Mouse (Mus musculus): Measurements from ENCODE around the gene Ampd2.

The Ampd2 gene

DNA sequence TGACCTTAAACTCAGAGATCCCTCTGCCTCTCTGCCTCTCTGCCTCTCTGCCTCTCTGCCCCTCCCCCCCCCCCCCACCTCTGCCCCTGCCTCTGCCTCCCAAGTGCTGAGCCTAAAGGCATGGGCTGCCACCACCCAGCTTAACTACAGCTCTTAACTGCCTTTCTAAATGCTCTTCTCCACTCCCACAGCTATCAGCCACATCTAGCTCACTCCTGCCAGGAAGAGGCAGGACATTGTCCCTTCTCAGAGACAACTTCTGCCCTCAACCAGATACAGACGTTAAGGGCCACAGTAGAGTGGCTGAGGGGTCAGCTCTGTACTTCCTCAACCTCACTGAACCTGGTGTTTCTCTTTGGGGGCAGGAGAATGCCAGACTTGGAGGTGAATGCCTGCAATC is 17.6 kb downstream of the Ampd2 start:
- no peak for DNase-seq

DNA sequence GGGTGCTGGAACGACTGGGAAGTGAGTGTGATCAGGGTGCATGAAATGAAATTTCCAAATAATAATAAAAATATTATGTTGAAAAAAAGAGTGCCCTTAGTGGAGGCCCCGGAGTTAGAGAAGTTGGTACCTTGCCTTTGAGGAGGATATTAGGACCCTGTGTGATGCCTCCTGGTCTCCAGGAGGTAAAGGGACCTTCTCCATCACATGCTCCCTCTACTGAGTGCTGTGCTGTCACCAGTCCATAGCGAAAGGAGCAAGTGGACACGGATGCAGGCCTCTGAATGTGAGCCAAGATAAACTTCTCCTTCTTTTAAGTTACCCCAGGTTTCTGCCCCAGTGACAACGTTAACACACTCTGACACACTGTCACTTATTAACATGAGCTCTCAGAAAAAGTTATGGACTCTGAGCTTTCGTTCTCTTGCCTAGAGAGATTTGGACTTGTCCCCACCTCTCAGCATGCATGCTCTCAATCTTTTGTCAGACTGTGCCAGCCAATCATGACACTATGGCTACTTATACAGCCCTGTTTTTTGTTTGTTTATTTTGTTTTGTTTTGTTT is 19.0 kb downstream of the Ampd2 start:
- DNase-seq: peak; percentile 53 to 78

DNA sequence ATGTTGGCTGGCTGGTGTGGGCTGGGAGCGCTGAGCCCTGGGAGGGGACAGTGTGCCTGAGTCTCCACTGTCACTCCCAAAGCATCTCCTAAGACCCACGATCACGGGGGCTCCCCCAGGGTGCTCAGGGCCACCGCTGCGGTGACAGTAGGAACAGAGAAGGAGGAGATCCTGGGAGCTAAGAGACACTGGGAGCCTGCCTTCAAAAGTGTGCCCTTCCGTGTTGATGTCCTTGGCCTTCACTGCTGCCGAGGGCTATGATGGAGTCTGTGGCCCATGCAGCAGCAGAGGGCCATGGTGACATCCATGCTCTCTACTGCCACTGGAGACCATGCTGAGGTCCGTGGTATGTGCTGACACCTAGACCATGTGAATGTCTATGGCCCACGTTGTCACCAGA is 20.9 kb downstream of the Ampd2 start:
- DNase-seq: no peak

DNA sequence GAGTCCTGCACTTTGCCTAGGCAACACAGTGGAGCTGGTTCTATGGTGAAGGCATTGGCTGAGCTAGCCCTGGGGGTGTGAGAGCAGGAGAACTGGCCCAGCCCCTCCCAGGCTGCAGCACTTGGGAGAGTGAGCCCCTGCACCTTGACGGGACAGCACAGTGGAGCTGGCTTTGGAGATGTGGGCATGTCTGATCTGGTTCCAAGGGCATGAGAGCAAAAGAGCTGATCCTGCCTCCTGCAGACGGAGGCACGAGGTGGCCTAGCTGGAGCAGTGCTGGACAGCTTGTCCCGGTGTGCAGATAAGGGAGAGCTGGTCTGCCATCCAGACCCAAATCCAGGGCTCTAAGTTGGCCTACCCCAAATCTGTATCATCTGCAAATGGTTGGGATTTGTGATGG is 21.8 kb downstream of the Ampd2 start:
- DNase-seq: no peak

DNA sequence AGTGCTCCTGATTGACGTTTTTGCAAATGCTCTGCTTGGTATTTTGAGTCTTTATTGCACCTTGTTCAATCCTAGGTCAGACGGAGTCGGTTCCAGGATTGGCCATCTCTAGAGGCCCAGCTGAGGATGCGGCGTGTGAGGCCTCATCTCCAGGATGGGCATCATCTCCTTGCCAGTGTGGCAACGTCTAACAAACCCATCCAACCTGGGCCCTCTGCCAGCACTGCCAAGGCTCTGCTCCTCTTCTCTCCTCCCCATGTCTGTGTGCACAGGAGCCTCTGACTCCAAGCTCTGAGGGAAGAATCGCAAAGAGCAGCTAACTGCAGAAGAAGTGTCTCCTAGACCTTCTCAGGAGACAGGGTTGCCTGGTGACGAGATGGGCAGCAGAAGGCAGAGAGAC is 23.8 kb downstream of the Ampd2 start:
- no peak for DNase-seq

DNA sequence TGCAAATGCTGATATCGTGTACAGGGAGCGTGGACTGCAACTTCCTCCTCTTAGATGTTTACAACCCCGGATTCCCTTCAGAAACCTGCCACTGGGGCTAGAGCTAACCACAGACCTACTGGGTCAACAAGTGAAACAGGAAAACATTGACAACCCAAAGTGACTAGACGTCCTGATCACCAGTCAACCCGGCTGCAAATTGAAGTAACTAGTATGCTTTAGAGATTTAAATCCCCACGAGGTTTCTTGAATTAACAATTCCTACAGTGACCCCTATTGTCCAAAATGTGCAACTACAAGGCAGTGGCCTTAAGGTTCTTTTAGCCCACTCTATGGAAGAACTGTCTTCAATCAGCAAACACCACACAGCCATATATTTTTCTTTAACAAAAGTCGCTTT is 25.0 kb downstream of the Ampd2 start:
- DNase-seq: peak in 1 of 2 experiments; percentile 82

DNA sequence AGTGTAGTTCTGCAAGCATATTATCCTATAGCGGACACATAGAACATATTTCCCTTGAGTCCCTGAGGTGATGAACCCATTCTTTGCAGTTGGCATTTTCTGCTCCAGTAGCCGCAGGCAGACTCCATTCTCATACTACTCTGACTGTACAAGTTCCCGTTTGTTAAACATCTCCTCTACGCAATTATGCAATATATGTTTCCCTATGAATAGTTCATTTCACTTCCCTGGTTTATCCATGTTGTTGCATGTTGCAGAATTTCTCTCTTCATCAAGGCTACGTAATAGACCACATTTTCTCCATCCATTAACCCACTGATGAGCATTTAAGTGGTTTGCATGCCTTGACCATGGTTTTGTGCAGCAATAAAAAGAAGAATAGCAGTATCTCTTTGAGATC is 36.0 kb downstream of the Ampd2 start:
- no peak for DNase-seq

DNA sequence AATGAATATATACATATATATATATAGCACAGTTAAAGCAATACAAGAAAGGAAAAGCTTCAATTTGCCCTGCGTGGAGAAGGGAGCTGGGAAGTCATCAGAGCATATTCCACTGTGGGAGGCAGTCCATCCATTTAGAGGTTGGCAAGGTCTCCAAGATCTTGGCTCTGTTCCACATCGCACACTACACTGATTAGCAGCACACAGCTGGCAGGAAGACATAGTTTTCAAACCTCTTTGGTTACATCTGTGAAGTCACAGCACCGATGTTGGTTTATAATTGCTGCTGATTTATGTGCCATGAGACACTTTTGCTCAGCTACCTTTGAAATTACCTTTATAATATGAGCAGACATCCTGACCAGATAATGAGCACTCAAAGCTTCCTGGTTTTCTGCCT is 38.1 kb downstream of the Ampd2 start:
- DNase-seq: no peak

DNA sequence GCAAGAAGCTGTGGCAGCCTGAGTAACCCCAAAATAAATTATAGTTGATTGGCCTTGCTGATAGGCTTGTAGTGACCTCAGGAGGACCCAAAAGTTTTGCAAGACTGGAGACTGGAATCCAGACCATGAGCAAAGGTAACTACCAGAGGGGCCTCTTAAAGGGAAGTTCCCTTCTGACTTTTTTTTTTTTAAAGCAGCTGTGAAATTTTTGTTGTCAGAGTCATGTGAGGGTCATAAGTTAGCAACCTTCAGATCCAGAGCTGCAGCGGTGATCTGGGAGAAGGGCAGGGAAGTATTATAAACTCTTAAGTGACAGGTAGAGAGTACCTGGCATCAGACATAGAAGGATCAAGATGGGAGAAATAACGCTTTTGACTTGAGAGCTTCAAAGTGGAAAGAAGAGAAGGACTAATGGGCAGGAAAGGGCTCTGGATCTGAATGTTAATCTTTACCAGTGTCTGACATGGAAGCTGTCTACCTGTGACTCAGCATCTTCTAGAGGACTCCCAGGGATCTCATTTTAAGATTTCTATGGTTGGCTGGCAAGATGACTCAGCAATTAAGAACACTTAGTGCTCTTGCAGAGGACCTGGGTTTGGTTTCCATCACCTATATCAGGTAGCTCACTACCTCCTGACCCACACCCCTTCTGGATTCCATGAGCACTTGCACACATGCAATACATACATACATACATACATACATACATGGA is 39.4 kb downstream of the Ampd2 start:
- no peak for DNase-seq

DNA sequence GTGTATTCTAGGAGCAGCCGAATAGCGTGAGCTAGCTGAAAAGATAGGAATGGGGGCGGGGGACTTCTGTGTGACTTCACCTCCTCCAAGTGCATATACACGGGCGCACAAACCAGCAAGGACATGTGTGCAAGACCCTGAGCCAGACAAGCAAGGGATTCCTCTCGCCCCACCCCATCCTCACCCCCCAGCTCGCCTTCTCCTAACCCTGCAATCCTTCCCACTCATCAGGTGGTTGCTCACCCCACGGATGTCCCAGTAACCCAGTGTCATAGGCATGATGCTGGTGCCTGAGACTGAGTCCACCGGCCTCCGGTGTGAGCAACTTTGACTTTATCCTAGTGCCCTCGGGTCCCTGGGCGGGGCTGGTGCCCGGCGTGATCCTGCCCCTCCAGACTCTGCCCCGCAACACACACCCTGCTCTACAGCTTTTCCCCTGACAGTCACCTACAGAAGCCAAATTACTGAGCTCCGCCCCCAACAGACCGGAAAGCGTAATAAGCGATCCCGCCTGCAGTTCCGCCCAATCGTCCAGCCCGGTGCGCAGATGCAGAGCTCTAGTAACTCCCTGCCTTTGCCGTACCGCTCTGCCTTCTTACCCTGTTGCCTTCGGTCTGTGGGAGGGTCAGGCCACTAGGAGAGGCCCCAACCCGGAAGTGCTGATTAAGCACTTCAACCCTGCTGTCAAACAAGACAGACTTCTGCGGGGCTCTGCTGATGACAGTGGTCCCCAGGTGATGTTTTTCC is 41.9 kb downstream of the Ampd2 start, which contains the start of gene Gstm4:
Gene Gstm4 (minus strand): TSS at position 501 of the 747 bp plus-strand sequence.
- DNase-seq: peak; percentile 92 to 97

DNA sequence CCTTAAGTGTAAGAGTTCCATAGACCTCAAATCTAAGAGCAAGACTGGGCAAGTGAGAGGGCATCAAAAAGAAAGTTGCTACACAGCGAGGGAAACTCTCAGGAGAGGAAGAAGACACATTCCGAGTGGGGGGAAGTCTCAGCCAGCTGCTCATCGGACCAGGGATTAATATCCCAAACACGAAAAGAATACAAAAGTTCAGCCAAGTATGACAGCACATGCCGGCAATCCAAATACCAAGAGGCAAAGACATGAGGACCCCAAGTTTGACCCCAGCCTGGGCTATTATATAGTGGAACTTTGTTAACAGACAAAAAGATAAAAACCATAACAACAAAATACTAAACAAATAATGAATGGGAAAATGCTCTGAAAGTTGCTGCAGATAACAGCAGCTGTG is 53.3 kb downstream of the Ampd2 start:
- peak; percentile 35 to 47 for DNase-seq

DNA sequence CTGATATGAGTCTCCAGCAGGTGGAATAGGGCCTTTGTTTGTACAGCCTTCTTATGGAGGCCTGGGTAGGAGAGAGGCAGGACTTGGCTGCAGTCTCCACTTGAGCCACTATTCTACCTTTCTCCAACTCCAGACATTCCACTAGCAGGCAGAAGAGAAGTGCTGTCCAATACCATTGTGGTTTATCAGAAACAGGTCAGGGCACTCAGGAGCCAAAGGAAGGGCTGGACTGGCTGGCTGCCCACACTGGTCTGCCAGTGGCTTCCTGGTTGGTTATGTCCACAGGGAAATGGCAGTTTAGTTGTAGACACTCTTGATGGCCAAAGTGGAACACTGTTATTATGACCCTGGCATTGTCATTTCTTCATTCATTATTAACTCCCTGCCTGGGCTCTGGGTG is 54.3 kb downstream of the Ampd2 start:
- peak; percentile 34 to 50 for DNase-seq

DNA sequence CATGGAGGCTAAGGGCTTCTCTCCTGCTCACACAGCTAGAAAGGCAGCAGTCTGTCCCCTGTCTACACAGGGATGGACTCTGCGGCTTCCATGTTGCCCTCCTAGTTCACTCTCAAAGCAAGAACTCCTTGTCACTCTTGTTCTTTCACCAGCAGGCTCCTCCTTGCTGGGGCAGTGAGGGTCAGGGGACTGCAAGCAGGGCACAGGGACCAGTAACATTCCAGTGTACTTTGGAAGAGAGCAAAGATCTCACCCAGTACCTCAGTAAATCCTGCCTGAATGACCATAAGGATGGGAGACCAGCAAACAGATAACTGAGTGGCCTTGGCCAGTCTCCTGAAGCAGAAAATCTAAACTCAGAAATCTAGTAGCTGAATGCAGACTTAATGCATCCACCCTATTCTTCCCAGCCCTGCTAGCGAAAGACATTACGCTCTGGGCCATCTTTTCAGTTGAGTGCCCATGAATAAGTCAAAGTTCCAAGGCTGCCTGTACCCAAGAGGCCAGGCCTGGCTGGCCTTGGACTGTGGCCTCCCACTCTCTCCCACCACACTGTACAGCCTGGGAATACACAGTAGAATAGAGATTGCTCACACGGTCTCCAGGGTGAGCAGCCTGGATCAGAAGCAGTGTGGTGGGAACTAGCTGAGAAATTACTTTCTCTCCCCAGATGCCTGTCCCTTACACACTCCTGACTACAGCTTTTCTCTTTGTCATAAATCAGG is 57.6 kb downstream of the Ampd2 start:
- peak; percentile 25 to 83 for DNase-seq

DNA sequence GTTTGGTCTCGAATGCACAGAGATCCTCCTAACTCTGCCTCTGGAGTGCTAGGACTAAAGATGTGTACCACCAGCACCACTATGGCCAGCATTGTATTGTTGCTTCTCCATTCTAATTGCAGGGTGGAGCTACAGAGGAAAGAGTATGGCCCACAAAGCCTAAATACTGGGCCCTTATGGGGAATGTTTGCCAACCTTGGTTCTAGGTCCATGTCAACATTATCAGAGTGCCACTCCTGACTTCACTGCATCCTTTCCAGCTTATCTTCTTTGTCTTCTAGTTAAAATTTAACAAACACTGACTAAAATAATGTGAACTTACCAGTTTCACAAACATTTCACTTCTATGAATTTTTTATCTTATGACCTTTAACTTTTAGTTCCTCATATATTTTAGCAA is 59.9 kb downstream of the Ampd2 start:
- DNase-seq: no peak

DNA sequence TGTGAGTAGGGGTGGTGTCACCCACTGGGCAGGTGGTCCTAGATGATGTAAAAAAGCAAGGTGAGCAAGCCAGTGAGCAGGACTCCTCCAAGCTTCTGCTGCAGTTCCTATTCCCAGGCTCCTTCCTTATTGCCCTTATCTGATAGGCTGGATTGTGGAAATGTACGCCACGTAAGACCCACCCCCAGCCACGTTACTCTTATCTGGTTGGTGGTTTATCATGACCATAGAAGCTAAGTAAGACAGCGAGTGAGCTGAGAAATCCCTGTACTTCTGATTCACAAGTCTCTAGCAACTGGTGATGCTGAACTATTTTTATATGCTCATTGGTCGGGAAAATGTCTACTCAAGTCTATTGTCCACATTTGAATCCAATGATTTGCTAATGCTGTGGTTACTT is 60.4 kb downstream of the Ampd2 start:
- no peak for DNase-seq

DNA sequence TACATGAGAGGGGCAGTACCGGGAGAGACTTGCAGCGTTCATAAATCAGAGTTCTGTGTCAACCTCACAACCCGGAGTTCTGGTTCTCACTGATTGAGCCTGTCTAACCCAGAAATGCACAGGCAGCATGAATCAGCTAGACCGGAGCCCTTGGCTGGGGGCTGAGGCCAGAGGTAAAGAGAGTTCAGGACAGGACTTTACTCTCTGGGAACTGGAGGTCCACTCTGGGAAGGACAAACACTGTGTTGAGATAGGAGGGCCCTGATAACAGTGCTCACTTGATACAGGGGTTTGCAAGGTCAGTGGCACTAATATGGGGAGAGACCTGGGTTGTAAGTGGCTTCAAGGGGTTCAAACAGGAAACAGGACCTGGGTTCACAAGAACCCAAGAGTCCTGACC is 61.1 kb downstream of the Ampd2 start:
- DNase-seq: peak; percentile 25 to 69

Measured in kidney, postnatal 25 days (tissue).